Mouse (Mus musculus): ENCODE measurements at regions not wholly inside any gene's neighbourhood (a gene's known extent, or its start where the extent isn't known, plus 50 kb on each side); places are given as distances from the start of the nearest gene placed in this dataset.

- intact Hi-C loops (cut with DNase I) = no loop called here
Observed at GRCm38 (mm10) chr6:67152845-67153468, 85.0 kb upstream of the Serbp1 start.

DNA sequence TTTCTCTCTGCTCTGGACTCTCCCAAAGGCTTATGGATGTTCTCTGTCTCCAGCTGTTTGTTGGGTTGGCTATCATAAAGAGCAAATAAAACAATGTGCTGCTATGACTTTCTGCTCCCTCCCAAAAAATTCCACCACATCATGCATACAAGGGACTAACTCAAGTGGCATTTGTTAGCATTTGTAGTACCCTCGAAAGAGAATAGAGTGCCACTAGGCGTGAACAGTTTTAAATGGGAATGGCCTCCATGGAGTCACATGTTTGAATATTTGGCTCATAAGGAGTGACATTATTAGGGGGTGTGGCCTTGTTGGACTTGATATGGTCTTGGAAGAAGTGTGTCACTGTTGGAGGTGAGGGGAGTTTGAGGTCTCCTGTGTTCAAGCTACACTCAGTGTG, 86.5 kb upstream of the Serbp1 start:
- intact Hi-C loops (cut with DNase I) = no loop called here

DNA sequence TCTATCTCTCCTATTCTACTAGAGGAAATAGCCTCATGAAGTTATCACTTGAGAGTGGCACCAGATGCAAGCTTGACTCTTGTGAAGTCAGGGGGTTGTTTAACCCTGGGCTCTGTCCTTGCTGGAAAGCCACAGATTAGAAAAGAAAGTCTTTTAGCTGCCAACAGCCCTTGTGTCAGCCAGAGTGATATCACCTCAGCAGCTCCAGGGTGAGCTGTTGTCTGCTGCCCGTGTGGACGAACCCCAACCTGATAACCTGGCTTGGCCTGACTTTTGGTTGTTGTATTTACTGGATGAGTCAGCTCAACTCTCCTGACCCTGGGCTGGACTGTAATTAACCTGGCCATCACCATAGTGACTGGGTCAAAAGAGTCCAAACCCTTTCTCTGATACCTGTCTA, 88.6 kb upstream of the Serbp1 start:
- intact Hi-C loops (cut with DNase I) = no loop called here

- intact Hi-C loops (cut with DNase I) = no loop called here
Observed at GRCm38 (mm10) chr6:67146708-67147107, 91.3 kb upstream of the Serbp1 start.

DNA sequence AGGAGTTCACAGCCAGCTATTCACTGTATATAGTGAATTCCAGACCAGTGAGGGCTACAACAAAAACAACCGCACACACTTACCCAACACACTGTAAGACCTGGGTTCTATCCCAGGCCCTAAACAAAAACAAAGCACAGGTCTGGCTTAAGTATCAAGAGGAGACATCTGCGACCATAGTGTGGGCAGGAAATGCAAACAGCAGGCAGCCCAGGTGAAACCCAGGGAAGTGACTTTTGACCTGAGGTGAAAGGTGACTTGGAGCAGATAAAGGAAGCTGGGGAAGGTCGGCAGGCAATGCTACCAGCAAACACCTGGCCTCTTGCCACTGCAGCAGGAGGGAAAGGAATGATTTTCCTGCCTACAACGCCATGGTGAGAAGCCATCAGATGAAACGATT, 92.0 kb upstream of the Serbp1 start:
- intact Hi-C loops (cut with DNase I) = no loop called here

GRCm38 (mm10) chr6:67144946-67145716, 92.8 kb upstream of the Serbp1 start:
- intact Hi-C loops (cut with DNase I) = loop anchor here (5.0 kb wide), 2 partner anchors 108 to 183 kb away; partner anchors contain the start of gene Gadd45a

DNA sequence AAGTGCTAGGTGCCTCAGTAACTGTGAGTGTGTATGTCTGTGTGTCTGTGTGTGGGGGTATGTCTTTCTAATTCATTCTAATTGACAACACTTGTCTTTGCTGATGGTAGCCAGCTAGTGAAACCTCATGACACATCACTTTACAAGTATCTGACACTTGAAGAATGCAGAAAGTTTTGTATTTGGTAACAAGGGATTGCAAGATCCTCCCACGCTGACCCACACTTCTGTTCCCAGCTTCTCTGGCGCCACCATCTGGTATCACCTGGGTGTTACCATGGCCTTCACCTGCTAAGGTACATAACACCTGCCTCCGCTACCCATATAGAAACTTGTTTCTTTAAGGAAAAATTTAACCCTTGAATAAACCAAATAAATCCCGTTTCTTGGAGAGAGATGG, 95.8 kb upstream of the Serbp1 start:
- intact Hi-C loops (cut with DNase I) = loop anchor here (5.0 kb wide), 2 partner anchors 105 to 180 kb away; partner anchors contain the start of gene Gadd45a

- intact Hi-C loops (cut with DNase I) = loop anchor here (5.0 kb wide), 2 partner anchors 103 to 178 kb away; partner anchors contain the start of gene Gadd45a
Observed at GRCm38 (mm10) chr6:67140645-67141250, 97.2 kb upstream of the Serbp1 start.

GRCm38 (mm10) chr6:67139012-67139375, 99.0 kb upstream of the Serbp1 start:
- intact Hi-C loops (cut with DNase I) = loop anchor here (5.0 kb wide), 1 partner anchor 37 kb away; no protein-coding TSS in a partner anchor

DNA sequence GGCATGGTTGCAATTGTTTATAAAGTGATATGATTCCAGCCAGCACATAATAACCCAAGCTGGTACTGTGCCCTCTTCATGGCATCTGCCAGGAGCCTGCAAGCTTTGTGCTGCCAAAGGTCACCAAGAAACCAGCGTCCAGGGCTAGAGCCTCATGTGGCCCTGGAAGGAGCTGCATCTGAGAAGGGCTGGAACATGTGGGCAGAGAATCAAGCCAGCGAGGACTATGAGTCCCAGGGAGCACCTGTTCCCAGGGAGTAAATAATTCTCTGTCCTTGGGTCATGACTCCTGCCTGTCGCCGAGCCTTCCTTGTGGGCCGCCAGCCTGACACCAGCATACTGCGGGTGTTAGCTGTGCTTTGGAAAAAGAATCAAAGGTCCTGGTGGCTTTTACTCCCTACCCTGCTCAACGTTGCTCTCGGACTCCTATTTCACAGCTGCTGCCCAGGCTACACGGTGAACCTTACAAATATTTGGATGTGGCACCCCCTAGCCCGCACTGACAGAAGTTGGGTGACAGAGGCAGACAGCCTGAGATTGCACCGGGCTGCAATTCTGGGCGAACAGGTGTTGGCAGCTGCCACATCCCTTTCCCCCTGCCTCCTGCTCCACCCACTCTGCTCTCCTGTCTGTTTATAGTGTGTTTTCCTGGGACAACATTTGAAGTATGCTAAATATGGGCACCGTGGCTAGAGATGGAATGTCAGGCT, 99.5 kb upstream of the Serbp1 start:
- intact Hi-C loops (cut with DNase I) = loop anchor here (5.0 kb wide), 1 partner anchor 36 kb away; no protein-coding TSS in a partner anchor

DNA sequence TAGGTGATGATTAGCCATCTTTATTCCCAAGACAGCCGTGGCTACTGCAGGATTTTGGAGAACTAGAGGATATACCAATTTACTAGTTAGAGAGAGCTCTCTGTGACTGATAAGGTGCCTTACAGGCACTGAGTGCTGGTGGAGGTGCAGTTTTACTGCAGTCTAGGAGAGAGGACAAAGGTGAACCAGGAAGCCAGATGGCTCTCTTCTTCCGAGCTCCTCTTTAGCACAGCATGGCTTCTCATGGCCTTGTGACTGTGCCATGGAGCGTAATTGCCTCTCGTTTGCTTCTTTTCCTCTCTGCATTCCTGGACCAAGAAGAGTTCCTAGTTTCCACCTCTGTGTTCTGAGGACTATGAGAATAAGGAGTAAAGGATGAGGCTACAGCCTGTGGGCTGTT, 100.2 kb upstream of the Gadd45a start:
- intact Hi-C loops (cut with DNase I) = loop anchor here (5.0 kb wide), 1 partner anchor 35 kb away; no protein-coding TSS in a partner anchor

DNA sequence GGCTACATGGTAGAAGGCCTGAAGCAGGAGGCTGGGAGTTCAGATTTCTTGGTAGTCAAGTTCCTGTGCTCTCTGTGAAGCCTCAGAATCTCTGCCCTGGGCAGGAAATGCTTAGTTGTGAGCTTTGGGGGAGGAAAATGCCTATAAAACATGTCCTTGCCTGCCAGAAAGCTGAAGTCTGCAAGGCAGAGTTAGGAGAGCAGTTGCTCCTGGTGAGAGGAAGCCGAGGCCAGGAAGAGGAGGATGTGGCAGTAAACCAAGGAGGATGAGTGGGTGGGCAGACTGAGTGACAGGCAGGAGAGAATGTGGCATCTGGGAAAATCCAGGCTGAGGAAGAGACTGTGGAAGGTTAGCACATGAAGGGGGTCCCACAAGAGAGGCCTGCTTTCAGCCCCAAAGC, 97.7 kb upstream of the Gadd45a start:
- intact Hi-C loops (cut with DNase I) = loop anchor here (5.0 kb wide), 1 partner anchor 33 kb away; no protein-coding TSS in a partner anchor

- intact Hi-C loops (cut with DNase I) = no loop called here
Observed at GRCm38 (mm10) chr6:67130540-67131301, 93.5 kb upstream of the Gadd45a start.

DNA sequence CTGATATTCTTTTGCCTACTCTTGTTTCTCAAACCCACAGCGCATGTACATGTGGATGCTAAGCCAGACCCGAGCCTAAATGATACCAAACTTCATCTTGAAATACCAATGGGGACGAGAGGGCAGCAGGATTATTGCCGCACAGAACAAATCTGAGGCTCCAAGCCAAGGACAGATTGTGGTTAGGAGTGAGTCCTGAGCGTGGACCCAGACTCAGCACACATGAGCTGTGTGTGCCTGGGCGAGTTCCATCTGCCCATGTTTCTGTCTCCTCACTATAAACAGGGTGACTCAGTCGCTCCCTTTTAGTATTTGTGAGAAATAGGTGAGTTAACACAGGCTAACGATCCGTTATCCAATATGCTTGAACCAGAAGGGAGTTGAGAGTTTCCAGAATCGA, 92.4 kb upstream of the Gadd45a start:
- intact Hi-C loops (cut with DNase I) = no loop called here

GRCm38 (mm10) chr6:67128503-67129463, 91.5 kb upstream of the Gadd45a start:
- intact Hi-C loops (cut with DNase I) = no loop called here

- intact Hi-C loops (cut with DNase I) = no loop called here
Observed at GRCm38 (mm10) chr6:67127727-67128126, 90.5 kb upstream of the Gadd45a start.

DNA sequence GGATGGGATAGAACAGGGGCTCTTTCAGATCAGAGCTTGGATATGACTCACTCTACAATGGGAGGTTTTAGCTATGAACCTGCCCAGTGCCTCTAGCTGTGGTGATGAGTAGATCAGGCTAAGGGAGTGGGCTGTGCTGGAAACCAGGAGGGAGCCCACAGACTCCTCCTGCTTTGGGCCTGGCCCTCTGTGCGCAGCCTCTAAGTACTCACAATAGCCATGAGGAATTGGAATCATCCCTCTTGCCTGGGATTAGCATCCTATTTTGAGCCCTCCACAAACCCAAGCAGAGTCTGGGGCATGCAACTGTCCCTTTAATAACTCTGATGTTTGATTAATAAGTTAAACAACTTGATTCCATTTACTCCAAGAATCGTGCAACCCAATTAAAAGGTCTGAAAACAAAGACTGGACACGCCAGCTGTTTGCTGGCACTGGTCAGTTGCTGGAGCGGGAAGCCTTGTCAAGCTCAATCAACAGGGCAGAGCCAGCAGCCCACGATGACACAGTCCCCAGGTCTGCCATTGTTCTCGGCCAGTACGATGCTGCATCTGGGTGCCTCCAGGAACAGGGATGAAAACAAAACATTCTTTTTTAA, 88.6 kb upstream of the Gadd45a start:
- intact Hi-C loops (cut with DNase I) = no loop called here

GRCm38 (mm10) chr6:67124089-67124488, 86.8 kb upstream of the Gadd45a start:
- intact Hi-C loops (cut with DNase I) = no loop called here

DNA sequence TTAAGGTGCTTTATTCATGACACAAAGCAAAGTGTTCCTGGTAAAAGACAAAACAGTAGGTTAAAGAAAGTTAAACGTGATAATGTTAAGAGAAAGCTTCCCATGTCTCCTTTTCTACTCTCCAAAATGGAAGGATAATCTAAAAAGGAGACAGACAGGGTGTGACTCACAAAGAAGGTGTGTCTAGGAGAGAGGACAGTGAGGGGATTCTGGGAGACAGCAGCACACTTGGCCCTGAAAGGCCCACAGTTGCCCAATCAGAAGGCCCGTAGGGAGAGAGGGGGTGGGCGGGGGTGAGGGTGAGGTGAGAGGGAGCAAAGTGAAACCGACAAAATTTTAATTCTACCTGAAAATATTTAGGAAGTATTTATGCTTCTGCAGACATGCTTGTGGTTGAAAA, 85.8 kb upstream of the Gadd45a start:
- intact Hi-C loops (cut with DNase I) = no loop called here

Data from adrenal gland (tissue).